Mouse (Mus musculus) midbrain, embryonic 11.5 days (tissue): ENCODE measurements around the gene Prrxl1. TPM values are rescaled to one million over a fixed set of nuclear protein-coding genes. Genes with fewer than 3 reads are reported as not detected.

Source experiments
- ATAC-seq: fragments of 200-750 bp; cut with Nextera tagmentation; 2 replicates; pipeline ENCODE4 v1.8.0; 2017; ENCODE audit warnings: moderate TSS enrichment, moderate library complexity; ENCODE audit not compliant: low FRiP score
- DNase-seq: peaks from one replicate; pipeline ENCODE4 v3.0.0; 2015; ENCODE audit warnings: low spot score; ENCODE audit errors: missing footprints
- H3K27ac ChIP-seq: fragments of 300-500 bp; sonication (generic); 2 replicates; pipeline ENCODE4 v1.5.1; 2014; ENCODE audit warnings: low read depth, low read length
- H3K27me3 ChIP-seq: fragments of 300-500 bp; sonication (generic); 2 replicates; pipeline ENCODE4 v1.6.1; 2014; ENCODE audit warnings: mild to moderate bottlenecking, low read length, moderate library complexity, mixed read lengths; ENCODE audit not compliant: control insufficient read depth, insufficient read depth
- H3K36me3 ChIP-seq: fragments of 300-500 bp; sonication (generic); 2 replicates; pipeline ENCODE4 v1.6.1; 2014; ENCODE audit warnings: mild to moderate bottlenecking, low read length, moderate library complexity, mixed read lengths; ENCODE audit not compliant: control insufficient read depth, insufficient read depth
- H3K4me1 ChIP-seq: fragments of 300-500 bp; sonication (generic); 2 replicates; pipeline ENCODE4 v1.6.1; 2014; ENCODE audit warnings: low read length; ENCODE audit not compliant: control insufficient read depth, insufficient read depth
- H3K4me2 ChIP-seq: fragments of 300-500 bp; sonication (generic); 2 replicates; pipeline ENCODE4 v1.6.1; 2014; ENCODE audit warnings: mild to moderate bottlenecking, moderate library complexity
- H3K4me3 ChIP-seq: fragments of 300-500 bp; sonication (generic); 2 replicates; pipeline ENCODE4 v1.5.1; 2014; ENCODE audit warnings: low read depth, low read length
- H3K9ac ChIP-seq: fragments of 300-500 bp; sonication (generic); 2 replicates; pipeline ENCODE4 v1.6.1; 2014; ENCODE audit warnings: low read length
- H3K9me3 ChIP-seq: fragments of 300-500 bp; sonication (generic); 2 replicates; pipeline ENCODE4 v1.6.1; 2016; ENCODE audit warnings: low read length; ENCODE audit not compliant: control insufficient read depth
- WGBS: fragments of 180-500 bp; shearing (Covaris S2); extraction: QIAGEN DNeasy Blood & Tissue Kit; methylation state at CpG from one replicate; pipeline ENCODE4 v1.1.7; 2014; 5-methylcytosine and 5-hydroxymethylcytosine counted together
- polyA plus RNA-seq: library from polyadenylated mRNA; unstranded; fragments of >200 nt; fragmentation: Nextera tagmentation; extraction: Ambion mirVana; gene quantifications from 2 replicates; pipeline ENCODE4 v1.2.1, GENCODE M21; 2014

Prrxl1 gene
- 9.7 and 9.8 TPM in 2 replicates for polyA plus RNA-seq

DNA sequence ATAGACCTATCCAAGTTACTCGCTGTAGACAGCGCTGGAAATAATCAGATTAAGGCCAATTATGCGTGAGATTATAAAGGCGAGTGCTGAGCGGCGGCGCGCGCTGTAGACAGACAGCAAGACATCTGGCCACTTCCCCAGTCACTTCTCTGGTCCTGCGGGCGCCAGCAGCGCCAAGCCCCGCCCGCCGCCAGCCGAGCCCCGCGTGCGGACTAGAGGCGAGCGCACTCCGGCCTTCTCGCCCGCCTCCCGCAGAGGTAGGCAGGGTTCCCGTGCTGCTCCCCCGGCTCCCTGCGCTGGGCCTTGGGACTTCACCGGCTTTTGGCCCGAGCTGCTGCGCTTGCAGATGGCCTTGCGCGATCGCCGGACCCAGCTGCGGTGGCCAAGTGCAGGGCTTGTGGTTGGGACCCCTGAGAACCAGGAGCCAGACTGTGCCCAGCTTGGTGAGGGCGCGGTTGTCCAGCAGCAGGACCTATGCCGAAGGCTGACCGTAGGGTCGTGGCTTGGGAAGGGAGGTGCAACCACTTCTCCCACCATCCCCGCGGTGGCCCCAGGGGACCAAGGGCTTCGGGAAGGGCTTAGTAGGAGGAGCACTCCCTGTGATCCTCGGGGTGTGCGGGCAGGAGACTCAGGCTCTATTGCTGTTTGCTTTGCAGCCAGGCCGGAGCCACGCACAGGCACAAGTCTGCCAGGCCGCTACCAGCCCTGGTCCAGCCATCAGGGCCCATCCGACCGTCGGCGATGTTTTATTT, at the start of gene Prrxl1:
Gene Prrxl1 (plus strand): TSS at position 118 of the 752 bp plus-strand sequence.
- H3K4me1 ChIP-seq, result peaks cover 19% of the 10 kb centered on the region
- H3K27me3 ChIP-seq, result peaks cover 72% of the 10 kb centered on the region
- no peak within 1 kb of the TSS for H3K27ac ChIP-seq
- peak within 1 kb of the TSS; percentile 33 for H3K4me3 ChIP-seq
- no peaks in the 10 kb centered on the region for H3K9me3 ChIP-seq
- no peaks in the 10 kb centered on the region for H3K36me3 ChIP-seq
- peak within 1 kb of the TSS; percentile 59 for H3K4me2 ChIP-seq
- DNase-seq (peak; percentile 95), ATAC-seq (peak; percentile 77)
- H3K9ac ChIP-seq, result peak within 1 kb of the TSS; percentile 45
- WGBS, result under 1% methylated on average over 53 of the region's 53 CpGs

DNA sequence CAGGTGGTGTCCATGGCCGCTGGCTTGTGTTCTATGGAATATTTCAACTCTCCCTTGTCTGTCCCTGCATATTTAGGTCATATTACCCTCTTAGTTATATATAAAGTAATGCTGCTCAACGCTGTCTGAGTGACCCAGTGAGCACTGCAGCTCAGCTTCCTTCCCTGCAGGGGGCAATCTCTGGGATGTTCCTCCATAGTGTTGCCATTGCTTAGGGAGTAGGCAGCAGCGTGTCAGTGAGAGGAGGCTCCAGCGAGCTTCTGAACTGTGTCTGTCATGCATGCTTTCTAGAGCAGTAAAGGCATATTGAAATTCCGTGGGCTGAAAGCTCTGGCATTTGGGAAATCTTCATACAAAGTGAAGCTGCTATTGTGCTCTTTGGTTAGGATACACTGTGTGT, 47.4 kb upstream of the Prrxl1 start:
- Histone ChIP-seq H3K9me3 (no peaks in the 10 kb centered on the region), H3K36me3 (0 out of 2 replicates have a peak, but pooled peaks cover 2% of the 10 kb centered on the region), H3K4me2 (no peak overlapping the region), H3K4me3 (no peak overlapping the region), H3K9ac (no peak overlapping the region), H3K4me1 (no peaks in the 10 kb centered on the region), H3K27ac (no peak overlapping the region), H3K27me3 (no peaks in the 10 kb centered on the region)
- DNase-seq (no peak), ATAC-seq (no peak)
- WGBS, result 80% methylated on average over 5 of the region's 5 CpGs

DNA sequence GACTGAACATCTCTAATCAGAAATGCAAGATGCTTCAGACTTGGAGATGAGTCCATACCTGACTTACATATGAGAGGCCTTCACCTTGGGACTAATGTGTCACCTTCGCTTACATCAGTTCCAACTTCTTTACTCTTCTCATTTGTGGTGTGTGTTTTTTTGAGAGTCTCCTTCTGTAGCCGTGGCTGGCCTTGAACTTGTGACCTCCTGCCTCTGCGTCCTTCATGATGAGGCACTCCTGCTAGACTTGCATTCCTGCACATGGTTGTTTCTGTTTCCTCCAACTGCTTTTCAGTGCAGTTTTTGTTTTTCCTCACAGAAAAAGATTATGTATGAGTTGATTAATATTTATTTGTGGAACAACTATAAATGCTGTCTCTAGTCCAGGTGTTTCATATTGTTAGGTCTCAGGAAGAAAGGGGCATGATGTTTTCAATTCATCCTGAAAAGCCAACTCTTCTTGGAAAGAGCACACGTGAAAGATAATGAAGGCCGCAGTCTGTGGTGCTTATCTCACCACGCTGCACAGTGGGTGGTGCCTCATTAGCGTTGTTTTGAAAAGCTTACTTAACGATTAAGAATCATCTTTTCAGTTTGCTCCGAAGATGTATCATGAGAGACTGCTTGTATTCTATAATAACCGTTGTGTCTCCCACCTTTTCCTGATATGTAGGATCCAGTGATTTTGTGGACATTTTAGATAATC, 45.9 kb upstream of the Prrxl1 start:
- 0 out of 2 replicates have a peak, but pooled peaks cover under 1% of the 10 kb centered on the region for H3K36me3 ChIP-seq
- ATAC-seq, result no peak
- H3K4me3 ChIP-seq, result no peak overlapping the region
- H3K9me3 ChIP-seq, result no peaks in the 10 kb centered on the region
- no peak overlapping the region for H3K9ac ChIP-seq
- no peak overlapping the region for H3K4me2 ChIP-seq
- no peaks in the 10 kb centered on the region for H3K4me1 ChIP-seq
- no peak overlapping the region for H3K27ac ChIP-seq
- H3K27me3 ChIP-seq, result no peaks in the 10 kb centered on the region
- 90% methylated on average over 10 of the region's 10 CpGs for WGBS
- no peak for DNase-seq

DNA sequence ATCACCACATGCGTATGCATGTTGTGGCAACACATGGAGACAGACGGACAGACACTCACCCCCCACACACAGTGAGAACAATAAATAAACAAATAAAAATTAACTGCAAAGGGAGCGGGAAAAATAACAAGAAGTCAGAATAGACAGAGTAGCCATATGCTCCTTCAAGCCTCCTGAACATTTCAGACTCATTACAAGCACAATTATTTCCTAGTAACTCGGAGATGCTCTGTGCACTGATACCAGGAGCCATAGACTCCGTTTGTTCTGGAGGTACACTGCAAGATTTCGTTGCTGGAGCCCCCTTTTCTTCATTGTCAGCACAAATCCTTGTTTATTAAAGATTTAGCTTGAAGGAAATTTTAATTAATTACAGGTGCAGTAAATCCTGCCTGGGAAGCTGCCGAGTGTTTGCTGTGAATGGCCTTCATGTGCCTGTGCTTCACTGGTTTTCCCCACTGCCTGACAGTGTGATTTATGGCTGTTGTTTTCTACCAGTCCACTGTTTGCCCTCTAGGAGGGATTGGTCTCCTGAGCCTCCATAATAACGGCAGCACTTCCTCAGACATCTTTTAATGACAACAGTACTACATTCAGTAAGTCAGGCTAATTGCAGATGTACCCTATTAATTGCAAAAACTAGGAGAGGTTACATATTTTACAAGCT, 44.2 kb upstream of the Prrxl1 start:
- no peak overlapping the region for H3K4me2 ChIP-seq
- H3K27ac ChIP-seq, result no peak overlapping the region
- no peak overlapping the region for H3K9ac ChIP-seq
- no peaks in the 10 kb centered on the region for H3K9me3 ChIP-seq
- no peaks in the 10 kb centered on the region for H3K4me1 ChIP-seq
- no peak overlapping the region for H3K4me3 ChIP-seq
- DNase-seq (no peak), ATAC-seq (no peak)
- H3K36me3 ChIP-seq, result 0 out of 2 replicates have a peak, but pooled peaks cover 3% of the 10 kb centered on the region
- 84% methylated on average over 8 of the region's 8 CpGs for WGBS
- no peaks in the 10 kb centered on the region for H3K27me3 ChIP-seq

DNA sequence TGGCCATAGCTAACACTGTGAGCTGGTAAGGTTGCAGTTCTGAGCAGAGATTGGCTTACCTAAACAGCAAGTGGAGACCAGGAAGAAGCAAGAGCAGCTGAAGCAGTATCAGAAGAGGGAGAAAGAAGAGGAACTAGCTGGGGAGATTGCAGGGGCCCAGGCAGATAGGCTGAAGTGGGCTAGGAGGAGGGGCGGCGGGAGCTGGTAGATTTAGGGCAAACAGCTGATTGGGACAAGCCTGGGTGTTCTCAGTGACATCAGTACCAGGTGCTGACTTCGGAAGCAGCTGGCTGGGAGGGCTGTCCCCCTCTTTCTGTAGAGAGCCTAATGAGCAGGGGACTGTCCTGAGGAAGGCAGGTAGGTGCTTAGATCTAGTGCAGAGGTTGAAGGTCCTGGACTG, 37.8 kb upstream of the Prrxl1 start:
- Histone ChIP-seq H3K27me3 (no peaks in the 10 kb centered on the region), H3K4me3 (no peak overlapping the region), H3K4me1 (no peaks in the 10 kb centered on the region), H3K4me2 (no peak overlapping the region), H3K27ac (no peak overlapping the region), H3K9ac (no peak overlapping the region), H3K9me3 (no peaks in the 10 kb centered on the region), H3K36me3 (peaks cover 13% of the 10 kb centered on the region)
- ATAC-seq, result no peak
- whole genome bisulfite sequencing, result 93% methylated on average over 3 of the region's 3 CpGs
- DNase-seq, result no peak

DNA sequence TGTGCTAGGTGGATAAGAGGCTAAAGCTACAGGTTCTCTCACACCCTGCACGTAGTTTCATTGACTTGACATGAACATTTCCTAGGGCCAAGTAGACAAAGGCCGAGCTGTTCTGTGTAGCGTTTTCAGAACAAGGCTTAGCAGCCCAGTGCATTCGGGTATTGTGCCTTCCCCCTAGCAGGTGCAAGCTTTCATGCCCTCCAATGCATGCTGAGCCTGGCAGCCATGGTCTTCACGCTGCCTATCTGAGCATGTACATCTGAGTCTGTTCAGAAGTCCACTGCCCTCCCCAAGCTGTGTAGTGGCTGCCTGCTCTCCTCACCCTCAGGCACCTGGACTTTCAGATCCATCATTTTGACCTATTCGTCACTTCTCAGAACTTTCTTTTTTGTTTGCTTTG, 35.5 kb upstream of the Prrxl1 start:
- ATAC-seq (no peak), DNase-seq (no peak)
- H3K4me1 ChIP-seq, result no peaks in the 10 kb centered on the region
- no peaks in the 10 kb centered on the region for H3K27me3 ChIP-seq
- H3K27ac ChIP-seq, result no peak overlapping the region
- H3K9me3 ChIP-seq, result no peaks in the 10 kb centered on the region
- H3K4me3 ChIP-seq, result no peak overlapping the region
- peaks cover 19% of the 10 kb centered on the region for H3K36me3 ChIP-seq
- WGBS, result 92% methylated on average over 6 of the region's 6 CpGs
- no peak overlapping the region for H3K4me2 ChIP-seq
- H3K9ac ChIP-seq, result no peak overlapping the region

DNA sequence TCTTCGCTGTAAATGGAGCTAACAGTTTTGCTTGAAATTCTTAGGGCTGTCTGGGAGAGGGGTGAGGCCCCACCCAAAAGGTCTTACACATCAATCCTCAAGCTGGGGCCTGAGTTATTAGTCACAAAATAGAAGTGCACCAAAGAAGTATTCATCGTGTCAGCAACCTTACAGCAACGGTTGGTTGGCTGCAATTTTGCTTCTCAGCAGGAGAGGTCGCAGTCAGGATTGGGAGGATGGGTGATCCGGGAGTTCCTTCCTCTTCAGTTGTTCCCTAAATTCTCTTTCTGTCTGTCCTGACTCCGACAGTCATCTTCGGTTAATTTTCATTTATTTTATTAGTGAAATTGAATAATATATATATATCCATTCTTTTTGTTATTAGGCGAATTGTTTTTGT, 26.7 kb upstream of the Prrxl1 start:
- WGBS, result 49% methylated on average over 8 of the region's 8 CpGs
- Histone ChIP-seq H3K27me3 (no peaks in the 10 kb centered on the region), H3K9ac (no peak overlapping the region), H3K4me1 (no peaks in the 10 kb centered on the region), H3K4me2 (no peak overlapping the region), H3K27ac (no peak overlapping the region), H3K9me3 (no peaks in the 10 kb centered on the region), H3K4me3 (no peak overlapping the region), H3K36me3 (peaks cover 26% of the 10 kb centered on the region)
- no peak for DNase-seq
- no peak for ATAC-seq

DNA sequence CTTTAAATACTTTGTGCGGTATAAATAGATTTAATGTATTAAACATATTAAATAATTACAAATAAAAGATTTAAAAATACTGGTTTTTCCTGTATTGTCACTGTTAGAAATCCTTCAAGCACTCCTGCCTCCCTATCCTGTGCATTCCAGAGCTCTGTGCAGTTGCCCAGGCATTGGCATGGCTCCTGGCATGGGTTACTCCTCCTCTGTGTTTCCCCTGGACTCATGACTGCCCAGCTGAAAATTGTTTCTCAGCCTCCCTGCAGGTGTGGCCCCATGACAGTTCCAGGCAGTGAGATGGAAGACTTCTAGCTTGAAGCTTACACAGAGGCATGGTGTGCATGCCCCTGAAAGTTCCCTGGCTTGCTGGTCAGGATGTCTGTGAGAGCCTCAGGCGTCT, 20.8 kb upstream of the Prrxl1 start:
- no peak overlapping the region for H3K4me2 ChIP-seq
- H3K36me3 ChIP-seq, result peaks cover 8% of the 10 kb centered on the region
- DNase-seq (no peak), ATAC-seq (no peak)
- H3K27me3 ChIP-seq, result no peaks in the 10 kb centered on the region
- H3K9me3 ChIP-seq, result no peaks in the 10 kb centered on the region
- H3K9ac ChIP-seq, result no peak overlapping the region
- no peak overlapping the region for H3K4me3 ChIP-seq
- no peak overlapping the region for H3K27ac ChIP-seq
- 94% methylated on average over 2 of the region's 2 CpGs for WGBS
- no peaks in the 10 kb centered on the region for H3K4me1 ChIP-seq

DNA sequence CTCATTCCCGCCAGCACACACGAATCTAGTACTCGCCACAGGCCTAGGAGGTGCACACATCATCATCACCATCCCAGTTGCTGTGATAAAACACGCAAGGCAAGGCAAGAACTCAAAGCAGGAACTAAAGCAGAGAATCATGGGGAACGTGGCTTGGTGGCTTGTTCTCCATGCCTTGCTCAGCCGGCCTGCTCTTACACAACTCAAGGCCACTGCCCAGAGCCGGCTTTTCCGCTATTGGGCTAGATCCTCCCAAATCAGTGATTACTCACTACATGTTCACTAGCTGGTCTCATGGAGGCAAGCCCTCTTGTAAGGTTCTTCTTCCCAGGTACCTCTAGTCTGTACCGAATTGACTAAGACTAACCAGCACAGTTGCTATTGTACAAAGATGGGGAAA, 15.5 kb upstream of the Prrxl1 start:
- H3K9ac ChIP-seq, result no peak overlapping the region
- H3K27me3 ChIP-seq, result no peaks in the 10 kb centered on the region
- no peaks in the 10 kb centered on the region for H3K9me3 ChIP-seq
- H3K4me3 ChIP-seq, result no peak overlapping the region
- ATAC-seq (no peak), DNase-seq (no peak)
- no peaks in the 10 kb centered on the region for H3K4me1 ChIP-seq
- H3K36me3 ChIP-seq, result no peaks in the 10 kb centered on the region
- 89% methylated on average over 9 of the region's 9 CpGs for WGBS
- H3K4me2 ChIP-seq, result no peak overlapping the region
- H3K27ac ChIP-seq, result no peak overlapping the region
